Mouse (Mus musculus) cortical plate, adult 2 months (tissue): ENCODE measurements around the gene Krt78.

Source experiments
- CTCF ChIP-seq: fragments of 200-500 bp; IDR thresholded peaks from 2 replicates; pipeline ENCODE4 v1.5.1; 2011; ENCODE audit warnings: mild to moderate bottlenecking, control low read depth, low read length; ENCODE audit not compliant: insufficient read depth; ENCODE audit errors: extremely low read depth
- POLR2A ChIP-seq: fragments of 200-500 bp; IDR thresholded peaks from 2 replicates; pipeline ENCODE4 v1.6.1; 2011; ENCODE audit warnings: mild to moderate bottlenecking, low read length, control low read depth; ENCODE audit not compliant: insufficient read depth; ENCODE audit errors: extremely low read depth

DNA sequence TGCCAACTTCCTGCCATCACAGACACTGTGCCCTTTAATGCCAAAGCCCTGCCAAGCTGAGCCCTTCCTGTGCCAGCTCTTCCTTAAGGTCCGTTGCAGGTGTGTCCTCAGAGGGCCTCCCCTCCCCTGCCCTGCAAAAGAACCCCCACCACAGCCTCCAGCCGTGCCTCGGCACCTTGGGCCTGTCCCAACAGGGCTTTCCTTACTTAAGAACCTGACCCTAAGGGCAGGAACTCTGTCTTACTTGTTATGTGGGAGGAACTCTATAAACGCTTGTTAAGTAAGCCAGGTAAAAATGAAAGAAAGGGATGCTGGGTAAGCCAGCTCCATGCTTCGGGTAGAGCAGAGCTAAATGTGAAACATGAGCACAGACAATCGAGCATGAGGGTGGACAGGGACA, 21.1 kb downstream of the Krt78 start:
- TF ChIP-seq POLR2A (no peak), CTCF (no peak)
